Mouse (Mus musculus) heart, embryonic 11.5 days (tissue): ENCODE data around the gene Zer1. TPM values are rescaled to one million over a fixed set of nuclear protein-coding genes. Genes with fewer than 3 reads are reported as not detected.

Experiments
- polyA plus RNA-seq: library from polyadenylated mRNA; unstranded; fragments of >200 nt; fragmentation: Nextera tagmentation; extraction: Ambion mirVana; gene quantifications from 2 replicates; pipeline ENCODE4 v1.2.1, GENCODE M21; 2014

Gene Zer1
- polyA plus RNA-seq, 1 experiment from 2014 or later = 7.1 TPM

Other genes starting within 250 kb of the Zer1 start
- 56.3 and 62.0 TPM in 2 replicates for gene Odf2, start 235.4 kb downstream of the Zer1 start, polyA plus RNA-seq
- gene Gle1, start 189.2 kb downstream of the Zer1 start, polyA plus RNA-seq = 34.3 and 39.0 TPM in 2 replicates
- gene Sptan1, start 159.0 kb downstream of the Zer1 start, polyA plus RNA-seq = 154 and 157 TPM in 2 replicates
- 17.5 and 17.6 TPM in 2 replicates for gene Wdr34, start 75.7 kb downstream of the Zer1 start, polyA plus RNA-seq
- gene Set, start 67.2 kb downstream of the Zer1 start, polyA plus RNA-seq = 291 and 322 TPM in 2 replicates
- 11.0 and 11.2 TPM in 2 replicates for gene Pkn3, start 46.9 kb downstream of the Zer1 start, polyA plus RNA-seq
- 56.3 and 59.1 TPM in 2 replicates for gene Zdhhc12, start 30.9 kb downstream of the Zer1 start, polyA plus RNA-seq
- gene Tbc1d13, start 9.2 kb upstream of the Zer1 start, polyA plus RNA-seq = 8.2 and 9.1 TPM in 2 replicates
- gene Endog, start 46.9 kb upstream of the Zer1 start, polyA plus RNA-seq = 30.0 and 33.4 TPM in 2 replicates
- gene Spout1, start 53.9 kb upstream of the Zer1 start, polyA plus RNA-seq = 41.2 and 43.4 TPM in 2 replicates
- 13.6 and 15.5 TPM in 2 replicates for gene Kyat1, start 81.3 kb upstream of the Zer1 start, polyA plus RNA-seq
- gene Lrrc8a, start 113.1 kb upstream of the Zer1 start, polyA plus RNA-seq = 38.1 and 46.9 TPM in 2 replicates
- gene Gm28035, start 116.0 kb upstream of the Zer1 start, polyA plus RNA-seq = 0.49 TPM in 1 of 2 replicates, not detected in the other
- gene Phyhd1, start 141.6 kb upstream of the Zer1 start, polyA plus RNA-seq = 4.7 and 7.4 TPM in 2 replicates
- gene Gm28038, start 156.5 kb upstream of the Zer1 start, polyA plus RNA-seq = not detected in 2 replicates
- gene Dolk, start 161.7 kb upstream of the Zer1 start, polyA plus RNA-seq = 26.6 and 27.7 TPM in 2 replicates
- 34.2 and 37.4 TPM in 2 replicates for gene Nup188, start 161.8 kb upstream of the Zer1 start, polyA plus RNA-seq
- 78.8 and 80.2 TPM in 2 replicates for gene Sh3glb2, start 234.8 kb upstream of the Zer1 start, polyA plus RNA-seq
- 22.2 and 22.9 TPM in 2 replicates for gene Miga2, start 239.6 kb upstream of the Zer1 start, polyA plus RNA-seq